Mouse (Mus musculus): ENCODE results near the gene Adarb2. TPM values are rescaled to one million over a fixed set of nuclear protein-coding genes. Genes with fewer than 3 reads are reported as not detected.
"Not testable (repeated sequence)": the region's sequence is repeated elsewhere in the genome, so short reads cannot be mapped to it uniquely, and the experiment has no call there.

The Adarb2 gene
- total RNA-seq, 2 experiments from 2014 or later = 39.8 to 49.8 TPM

DNA sequence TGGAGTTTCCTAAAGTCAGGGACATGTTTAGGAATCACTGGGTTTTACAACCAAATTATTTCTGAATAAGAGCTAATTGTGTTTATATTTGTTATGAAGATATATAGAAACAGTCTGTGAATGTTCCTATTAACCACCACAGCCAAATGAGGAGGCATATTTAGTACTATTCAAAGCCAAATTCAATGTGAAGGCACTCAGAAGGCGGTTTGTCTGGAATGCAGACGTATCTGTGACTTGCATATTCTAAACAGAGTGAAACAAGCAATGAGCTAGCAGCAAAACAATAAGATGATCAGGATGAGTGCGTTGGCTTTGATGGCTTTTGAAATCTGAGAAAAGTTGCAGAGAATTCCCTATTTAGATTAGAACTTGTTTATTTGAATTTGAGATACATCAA is 387.8 kb downstream of the Adarb2 start:
- no peak for TF ChIP-seq CTCF (conservative IDR thresholded peaks at IDR 0.05)
- Histone ChIP-seq H3K27ac (no peak overlapping the region), H3K4me3 (no peak overlapping the region)
- DNase-seq (ENCODE audit: low spot score in 2 of 2) = no peak

DNA sequence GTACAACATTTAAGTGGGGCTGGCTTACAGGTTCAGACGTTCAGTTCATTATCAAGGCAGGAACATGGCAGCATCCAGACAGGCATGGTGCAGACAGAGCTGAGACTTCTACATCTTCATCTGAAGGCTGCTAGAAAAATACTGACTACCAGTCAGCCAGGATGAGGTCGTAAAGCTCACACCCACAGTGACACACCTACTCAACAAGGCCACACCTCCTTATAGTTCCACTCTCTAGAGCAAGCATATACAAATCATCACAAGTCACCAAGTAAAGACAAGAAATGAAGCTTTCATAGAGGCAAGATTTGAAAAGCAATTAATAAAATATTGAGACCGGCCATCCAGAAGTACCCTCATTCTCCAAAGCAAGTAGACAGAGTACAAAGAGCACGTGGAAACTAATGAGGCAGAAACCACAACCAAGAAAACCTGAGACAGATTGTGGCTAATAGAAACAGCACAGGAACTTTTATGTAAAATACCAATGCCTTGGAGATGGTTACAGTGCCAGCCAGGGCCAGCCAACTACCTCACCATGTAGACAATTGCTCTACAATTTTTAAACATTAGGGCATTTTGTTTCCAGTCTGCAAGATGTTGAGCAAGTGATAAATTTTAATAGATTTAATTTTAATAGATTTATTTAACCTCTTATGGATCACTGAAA is 394.4 kb downstream of the Adarb2 start:
- Histone ChIP-seq H3K27ac (no peak overlapping the region; the same call in 1 of the 2 replicates), H3K4me3 (no peak overlapping the region)
- TF ChIP-seq CTCF (conservative IDR thresholded peaks at IDR 0.05) = no peak
- no peak for DNase-seq (ENCODE audit: low spot score in 2 of 2)

DNA sequence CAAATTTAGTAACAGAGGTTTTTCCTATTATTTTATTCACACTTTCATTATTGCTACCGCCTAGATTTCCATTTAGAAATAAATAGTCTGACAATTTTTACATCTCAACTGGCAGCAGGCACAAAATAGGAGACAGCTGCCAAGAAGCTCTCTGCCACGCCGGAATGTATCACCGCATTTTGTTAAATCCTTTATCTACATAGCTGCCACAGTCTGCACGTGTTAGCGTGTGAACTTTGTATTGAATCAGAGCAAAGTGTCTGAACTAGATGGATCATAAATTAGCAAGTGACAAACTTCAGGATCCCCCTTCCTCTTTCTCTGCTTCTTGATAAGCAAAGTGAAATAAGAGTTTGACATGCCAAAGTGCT is 395.0 kb downstream of the Adarb2 start:
- Histone ChIP-seq H3K27ac (no peak overlapping the region), H3K4me3 (no peak overlapping the region)
- no peak for TF ChIP-seq CTCF (conservative IDR thresholded peaks at IDR 0.05)
- peak in 1 of 2 experiments; percentile 49 for DNase-seq (ENCODE audit: low spot score in 2 of 2)

DNA sequence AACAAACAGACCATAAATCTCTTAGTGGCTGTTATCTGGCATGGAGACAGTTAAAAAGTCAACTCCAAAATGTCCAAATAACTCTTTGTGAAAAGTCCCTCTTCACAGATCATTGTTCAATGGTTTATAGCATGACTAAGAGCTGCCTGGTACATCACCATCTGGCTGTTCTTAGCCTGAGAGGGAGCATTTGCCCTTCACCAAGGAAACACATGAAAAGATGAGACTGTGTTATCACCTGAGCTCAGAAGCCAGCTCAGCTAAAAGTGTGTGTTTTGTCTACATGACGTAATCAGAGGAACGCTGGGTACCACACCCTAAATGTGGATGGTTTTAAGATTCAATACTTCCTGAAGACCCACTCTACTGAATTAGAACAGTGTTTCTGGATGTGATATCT is 403.0 kb downstream of the Adarb2 start:
- H3K4me3 ChIP-seq = no peak overlapping the region
- peak overlapping the region; percentile 62 for H3K27ac ChIP-seq
- peak in 1 of 2 experiments; percentile 31 for DNase-seq (ENCODE audit: low spot score in 2 of 2)
- no peak for TF ChIP-seq CTCF (conservative IDR thresholded peaks at IDR 0.05)

DNA sequence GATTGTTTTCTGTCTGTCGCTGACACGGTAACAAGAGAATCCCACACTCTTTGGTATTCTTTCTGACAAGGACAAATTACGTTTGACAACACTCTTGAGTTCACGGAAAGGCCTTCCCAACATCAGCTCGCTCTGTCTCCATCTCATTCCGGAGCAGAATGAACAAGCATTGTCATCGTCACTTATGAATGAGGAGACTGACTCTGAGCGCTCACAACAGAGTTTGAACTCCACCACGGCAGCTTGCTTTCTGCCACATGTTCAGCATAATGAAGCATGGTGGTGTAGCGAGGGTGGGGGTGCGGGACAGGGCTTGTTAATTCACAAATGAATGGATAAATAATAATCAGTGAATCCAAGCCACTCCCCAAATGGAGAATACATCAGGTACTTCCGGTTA is 405.4 kb downstream of the Adarb2 start:
- no peak overlapping the region for H3K4me3 ChIP-seq
- no peak overlapping the region; the same call in 1 of the 2 replicates for H3K27ac ChIP-seq
- no peak for DNase-seq (ENCODE audit: low spot score in 2 of 2)
- no peak for TF ChIP-seq CTCF (conservative IDR thresholded peaks at IDR 0.05)

DNA sequence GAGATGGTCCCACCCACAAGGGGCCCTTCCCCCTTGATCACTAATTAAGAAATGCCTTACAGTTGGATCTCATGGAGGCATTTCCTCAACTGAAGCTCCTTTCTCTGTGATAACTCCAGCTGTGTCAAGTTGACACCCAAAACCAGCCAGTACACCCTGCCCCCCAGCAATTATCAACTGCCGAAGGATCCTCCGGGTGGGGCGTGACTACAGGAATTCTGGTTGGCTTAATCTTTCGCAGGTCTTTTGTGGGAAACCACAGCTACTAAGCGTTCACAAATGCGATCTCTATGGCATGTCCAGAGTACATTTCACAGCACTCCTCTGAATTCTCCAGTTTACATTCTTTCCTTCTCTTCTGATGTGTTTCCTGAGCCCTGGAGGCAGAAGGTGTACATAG is 406.3 kb downstream of the Adarb2 start:
- H3K4me3 ChIP-seq = not testable (repeated sequence)

DNA sequence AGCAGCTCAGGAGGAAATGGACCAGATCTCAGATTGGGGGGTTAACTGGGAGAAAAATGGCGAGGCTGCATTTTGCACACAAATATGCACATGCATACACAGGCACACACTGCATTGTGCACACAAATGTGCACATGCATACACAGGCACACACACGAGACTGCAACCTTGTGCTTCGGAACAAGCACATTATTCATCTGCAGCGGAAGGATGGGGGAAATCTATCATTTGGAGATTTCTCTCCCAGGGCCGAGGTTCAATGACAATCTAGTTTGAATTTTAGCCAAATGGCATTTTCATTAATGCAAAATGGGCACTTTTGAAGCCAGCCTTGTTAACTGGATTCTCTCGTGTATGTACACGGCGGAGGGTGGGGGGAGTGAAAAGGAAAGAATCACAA is 408.3 kb downstream of the Adarb2 start:
- no peak for DNase-seq (ENCODE audit: low spot score in 2 of 2)
- Histone ChIP-seq H3K27ac (no peak overlapping the region), H3K4me3 (no peak overlapping the region)
- TF ChIP-seq CTCF (conservative IDR thresholded peaks at IDR 0.05) = no peak

More for the DNA sequence above, 406.3 kb downstream of the Adarb2 start:
- not testable (repeated sequence) for H3K27ac ChIP-seq; DNase-seq (ENCODE audit: low spot score in 2 of 2)

DNA sequence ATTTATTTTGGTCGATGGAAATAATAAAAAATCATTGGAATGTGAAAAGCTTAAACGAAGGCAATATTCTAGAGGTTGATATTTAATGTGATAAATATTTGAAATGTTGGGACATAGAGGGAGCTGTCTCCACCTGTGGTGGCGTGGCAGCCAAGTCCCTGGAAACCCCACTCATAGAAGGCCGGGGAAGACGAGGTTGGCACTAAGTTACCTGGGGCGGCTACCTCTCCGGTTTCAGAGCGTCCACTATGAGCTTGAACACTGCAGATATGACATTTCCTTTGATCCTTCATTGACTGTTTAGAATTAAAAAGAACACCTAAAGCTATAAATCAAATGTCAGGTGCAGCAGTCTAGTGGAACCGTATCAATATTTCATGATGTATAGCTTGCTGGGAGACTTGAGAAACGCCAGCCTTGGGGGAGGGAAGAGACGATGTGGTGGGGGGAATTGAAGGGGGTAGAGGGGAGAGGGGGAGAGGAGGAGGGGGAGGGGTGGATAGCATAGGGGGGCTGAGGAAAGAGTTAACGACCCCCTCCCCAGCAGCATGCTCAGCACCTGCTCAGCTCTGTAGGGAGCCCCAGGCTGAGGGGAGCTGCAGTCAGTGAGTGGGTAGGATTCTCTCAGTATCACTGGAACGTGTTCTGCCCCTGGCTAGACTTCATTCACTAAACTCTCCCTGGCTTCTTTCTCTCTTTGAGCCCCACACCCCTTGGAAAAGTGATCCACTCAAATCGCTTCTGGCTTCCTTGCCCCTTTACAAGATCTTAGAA is 410.1 kb downstream of the Adarb2 start:
- TF ChIP-seq CTCF (conservative IDR thresholded peaks at IDR 0.05) = no peak
- no peak overlapping the region for H3K27ac ChIP-seq
- DNase-seq (ENCODE audit: low spot score in 2 of 2) = no peak
- no peak overlapping the region for H3K4me3 ChIP-seq

DNA sequence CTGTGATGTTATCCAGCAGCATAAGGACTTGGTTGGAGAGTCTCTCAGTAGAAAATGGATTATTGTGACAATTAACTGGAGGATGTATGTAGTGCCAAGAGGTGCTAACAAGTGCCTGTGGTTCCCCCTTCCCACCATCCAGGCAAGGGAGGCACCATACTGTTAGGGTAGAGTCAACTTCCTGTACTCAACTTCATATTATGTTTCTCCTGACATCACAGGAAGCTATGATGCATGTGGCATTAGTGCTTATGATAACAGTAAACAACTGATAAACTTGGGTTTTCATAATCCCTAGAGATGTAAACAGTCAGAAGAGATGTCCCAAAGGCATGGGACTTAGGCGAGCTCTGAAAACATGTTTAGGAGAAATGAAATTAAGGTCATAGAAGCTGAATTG is 414.0 kb downstream of the Adarb2 start:
- no peak overlapping the region for H3K4me3 ChIP-seq
- DNase-seq (ENCODE audit: low spot score in 2 of 2) = no peak
- no peak for TF ChIP-seq CTCF (conservative IDR thresholded peaks at IDR 0.05)
- H3K27ac ChIP-seq = no peak overlapping the region

DNA sequence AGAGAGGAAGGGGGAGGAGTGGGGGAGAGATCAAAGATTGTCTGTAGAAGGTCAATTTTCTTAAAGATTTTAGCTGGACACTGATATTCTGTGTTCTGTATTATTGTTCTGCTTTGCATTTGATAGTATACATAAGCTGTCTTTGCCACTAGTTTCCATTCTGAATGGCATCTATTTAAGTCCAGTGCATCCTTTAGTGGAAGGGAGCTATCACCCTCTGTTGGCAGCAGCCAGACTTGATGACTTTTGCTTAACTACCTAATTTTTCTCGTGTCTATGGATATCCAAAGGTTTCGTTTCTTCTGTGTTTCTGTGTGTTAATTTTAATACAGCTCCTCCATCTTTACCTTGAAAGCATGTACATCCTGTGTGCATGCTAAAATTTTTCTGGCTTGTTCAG is 419.6 kb downstream of the Adarb2 start:
- Histone ChIP-seq H3K27ac (no peak overlapping the region), H3K4me3 (no peak overlapping the region)
- peak; percentile 63 for TF ChIP-seq CTCF (conservative IDR thresholded peaks at IDR 0.05)
- no peak for DNase-seq (ENCODE audit: low spot score in 2 of 2)

DNA sequence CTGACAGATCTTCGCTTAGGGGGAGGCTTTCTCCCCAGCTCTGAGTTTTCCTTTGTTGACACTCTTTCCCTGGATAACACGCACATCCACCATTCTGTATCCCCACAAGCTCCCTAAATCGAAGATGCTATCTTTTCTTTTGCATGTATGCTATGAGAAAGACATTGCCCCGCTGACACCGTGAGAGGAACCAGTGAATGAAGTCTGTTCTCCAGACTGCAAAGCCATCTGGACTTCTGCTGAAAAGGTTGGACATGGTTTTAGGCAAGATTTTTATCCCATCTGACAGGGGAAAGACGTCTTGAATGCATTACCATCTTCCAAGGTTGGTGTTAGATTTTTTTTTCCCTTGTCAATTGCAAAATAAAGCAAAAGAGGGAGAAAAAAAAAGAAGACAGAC is 426.9 kb downstream of the Adarb2 start:
- Histone ChIP-seq H3K4me3 (no peak overlapping the region), H3K27ac (no peak overlapping the region)
- no peak for TF ChIP-seq CTCF (conservative IDR thresholded peaks at IDR 0.05)
- no peak for DNase-seq (ENCODE audit: low spot score in 2 of 2)

DNA sequence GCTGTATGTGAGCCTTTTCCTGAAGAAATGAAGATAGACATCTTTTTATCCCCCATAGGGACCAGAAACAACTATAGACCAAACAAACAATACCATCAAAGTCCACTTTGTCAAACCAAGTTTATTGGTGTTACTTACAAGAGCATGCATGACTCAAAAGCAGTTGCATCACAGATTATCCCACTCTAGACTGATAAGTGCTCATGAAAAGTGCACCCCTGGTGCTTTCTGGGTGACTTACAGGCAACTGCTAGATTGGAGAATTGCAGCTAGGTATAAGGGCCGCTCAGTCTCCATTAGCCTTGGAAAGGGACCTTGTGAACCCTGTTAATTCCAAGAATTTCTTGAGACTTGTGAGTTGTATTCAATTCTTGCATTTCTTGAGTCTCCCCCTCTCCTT is 429.0 kb downstream of the Adarb2 start:
- Histone ChIP-seq H3K4me3 (no peak overlapping the region), H3K27ac (no peak overlapping the region)
- no peak for TF ChIP-seq CTCF (conservative IDR thresholded peaks at IDR 0.05)
- no peak for DNase-seq (ENCODE audit: low spot score in 2 of 2)

DNA sequence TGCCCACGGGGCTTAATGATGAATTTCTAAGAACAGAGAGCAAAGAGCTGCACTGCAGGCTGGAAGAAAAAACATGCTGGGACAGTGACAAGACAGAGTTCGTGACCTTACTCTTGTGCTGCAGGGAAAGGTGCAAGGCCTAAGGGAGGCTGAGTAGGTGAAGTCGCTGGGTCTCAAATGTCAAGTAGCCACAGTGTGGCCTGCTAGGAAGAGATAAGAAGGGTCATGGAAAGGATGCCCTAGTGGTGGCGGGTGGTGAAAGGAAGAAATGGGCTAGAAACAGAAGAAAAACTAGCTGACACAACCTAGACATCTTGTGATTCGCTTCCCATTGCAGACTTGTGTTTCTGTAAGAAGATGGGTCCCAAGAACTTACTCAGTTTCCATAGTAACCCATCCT is 429.4 kb downstream of the Adarb2 start:
- no peak for TF ChIP-seq CTCF (conservative IDR thresholded peaks at IDR 0.05)
- no peak for DNase-seq (ENCODE audit: low spot score in 2 of 2)
- H3K27ac ChIP-seq = no peak overlapping the region
- H3K4me3 ChIP-seq = no peak overlapping the region
